Mouse (Mus musculus): Measurements from ENCODE around the gene Ak4. TPM values are rescaled to one million over a fixed set of nuclear protein-coding genes. Genes with fewer than 3 reads are reported as not detected.

Gene Ak4
- total RNA-seq, 1 experiment = 48.1 TPM

DNA sequence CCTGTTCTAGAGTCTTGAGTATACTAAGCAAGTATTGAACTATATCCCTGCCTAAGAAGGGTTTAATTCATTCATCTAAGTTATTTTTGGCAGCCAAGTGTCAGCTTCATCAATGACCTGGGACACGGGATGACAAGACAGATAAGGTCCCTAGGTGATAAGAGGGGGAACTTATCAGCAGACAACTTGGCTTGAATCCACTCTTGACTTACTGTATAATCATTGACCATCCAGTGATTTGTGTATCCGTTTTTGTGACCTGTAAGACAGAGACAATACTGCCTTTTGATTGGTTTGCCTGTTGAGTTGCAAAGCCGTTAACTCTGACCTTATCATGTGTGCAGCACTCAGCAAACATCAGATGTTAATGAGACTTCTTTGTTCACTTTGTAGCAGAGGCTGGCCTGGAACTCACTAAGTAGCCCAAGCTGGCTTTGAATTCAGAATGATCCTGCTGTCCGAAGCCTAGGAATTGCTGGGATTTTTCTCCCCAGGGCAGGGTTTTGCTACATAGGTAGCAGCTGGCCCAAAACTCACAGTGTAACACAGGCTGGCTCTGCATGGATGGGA, 19.0 kb upstream of the Ak4 start:
- no peaks in the 10 kb centered on the region for H3K9me3 ChIP-seq (ENCODE audit: control insufficient read depth, insufficient read depth, low read depth, low read length)
- no peaks in the 10 kb centered on the region for H3K4me1 ChIP-seq (ENCODE audit: control insufficient read depth in 2 of 2, insufficient read depth in 2 of 2, low read length in 2 of 2, poor library complexity in 1 of 2)
- in situ Hi-C loops (cut with MboI; ENCODE audit: low sequenced_read_pairs in 2 of 2, unreplicated experiment in 2 of 2) = no loop called here
- no peaks in the 10 kb centered on the region for H3K36me3 ChIP-seq (ENCODE audit: control insufficient read depth, insufficient read depth, low read length, poor library complexity, severe bottlenecking)
- no peak overlapping the region for H3K4me3 ChIP-seq (ENCODE audit: insufficient read depth in 1 of 2, low read depth in 1 of 2, low read length in 2 of 2, poor library complexity in 1 of 2, severe bottlenecking in 1 of 2)
- no peak overlapping the region for H3K27ac ChIP-seq (ENCODE audit: insufficient read depth, low read depth, low read length, poor library complexity, severe bottlenecking)
- H3K9ac ChIP-seq (ENCODE audit: insufficient read depth, low read depth, low read length, poor library complexity, severe bottlenecking) = no peak overlapping the region
- TF ChIP-seq ZC3H11A (IDR thresholded peaks at IDR 0.05; ENCODE audit: borderline replicate concordance, low read depth, low read length) (no peak), ZNF384 (IDR thresholded peaks at IDR 0.05; ENCODE audit: low read depth, low read length) (no peak), MAFK (IDR thresholded peaks at IDR 0.05; ENCODE audit: insufficient read depth, low read depth, low read length) (no peak), HCFC1 (IDR thresholded peaks at IDR 0.05; ENCODE audit: borderline replicate concordance, insufficient read depth, low read length) (no peak), CHD2 (IDR thresholded peaks at IDR 0.05; ENCODE audit: low read depth, low read length) (no peak)
- DNase-seq (ENCODE audit: low read depth, low spot score) = no peak

DNA sequence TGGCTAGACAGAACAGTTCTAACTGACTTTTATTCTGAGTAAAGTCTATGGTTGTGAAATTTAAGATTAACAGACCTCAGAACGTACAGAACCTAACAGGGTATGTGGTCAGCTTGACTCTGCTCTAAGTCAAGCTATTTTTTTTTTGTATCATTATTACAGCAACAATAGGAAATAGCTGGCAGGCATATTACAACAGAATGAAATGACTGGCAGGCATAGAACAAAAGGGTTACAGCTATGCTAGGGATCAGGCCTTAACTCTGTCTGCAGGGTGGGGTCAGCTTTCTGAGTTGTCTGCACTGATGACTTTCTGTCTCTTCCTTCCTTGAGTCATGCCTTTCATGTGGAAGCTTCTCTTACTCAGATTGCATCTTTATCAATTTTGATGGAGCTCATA, 17.1 kb upstream of the Ak4 start:
- no peaks in the 10 kb centered on the region for H3K9me3 ChIP-seq (ENCODE audit: control insufficient read depth, insufficient read depth, low read depth, low read length)
- no peak overlapping the region for H3K4me3 ChIP-seq (ENCODE audit: insufficient read depth in 1 of 2, low read depth in 1 of 2, low read length in 2 of 2, poor library complexity in 1 of 2, severe bottlenecking in 1 of 2)
- H3K27ac ChIP-seq (ENCODE audit: insufficient read depth, low read depth, low read length, poor library complexity, severe bottlenecking) = no peak overlapping the region
- H3K4me1 ChIP-seq (ENCODE audit: control insufficient read depth in 2 of 2, insufficient read depth in 2 of 2, low read length in 2 of 2, poor library complexity in 1 of 2) = no peaks in the 10 kb centered on the region
- no peak overlapping the region for H3K9ac ChIP-seq (ENCODE audit: insufficient read depth, low read depth, low read length, poor library complexity, severe bottlenecking)
- TF ChIP-seq CHD2 (IDR thresholded peaks at IDR 0.05; ENCODE audit: low read depth, low read length) = no peak
- no peak for TF ChIP-seq ZC3H11A (IDR thresholded peaks at IDR 0.05; ENCODE audit: borderline replicate concordance, low read depth, low read length)
- TF ChIP-seq ZNF384 (IDR thresholded peaks at IDR 0.05; ENCODE audit: low read depth, low read length) = no peak
- TF ChIP-seq HCFC1 (IDR thresholded peaks at IDR 0.05; ENCODE audit: borderline replicate concordance, insufficient read depth, low read length) = no peak
- TF ChIP-seq MAFK (IDR thresholded peaks at IDR 0.05; ENCODE audit: insufficient read depth, low read depth, low read length) = no peak
- in situ Hi-C loops (cut with MboI; ENCODE audit: low sequenced_read_pairs in 2 of 2, unreplicated experiment in 2 of 2) = no loop called here
- no peak for DNase-seq (ENCODE audit: low read depth, low spot score)
- H3K36me3 ChIP-seq (ENCODE audit: control insufficient read depth, insufficient read depth, low read length, poor library complexity, severe bottlenecking) = no peaks in the 10 kb centered on the region

DNA sequence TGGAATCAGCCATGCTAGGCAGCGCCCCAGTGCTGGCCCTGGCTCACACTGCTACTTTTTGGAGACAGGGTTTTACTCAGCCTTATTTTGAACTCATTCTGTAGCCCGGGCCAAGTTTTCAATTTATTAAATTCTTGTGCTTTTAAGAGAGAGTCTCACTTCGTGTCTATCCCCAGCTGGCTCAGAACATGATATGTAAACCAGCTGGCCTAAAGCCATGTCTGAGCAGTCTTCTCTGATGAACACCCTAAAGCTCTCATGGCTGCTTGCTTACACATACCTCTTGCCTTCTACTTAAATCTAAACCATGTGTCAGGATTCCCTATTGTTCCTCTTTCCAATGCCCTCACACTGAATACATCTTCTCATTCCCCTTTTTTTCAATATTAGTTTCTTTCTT, 14.2 kb upstream of the Ak4 start:
- Histone ChIP-seq H3K4me3 (ENCODE audit: insufficient read depth in 1 of 2, low read depth in 1 of 2, low read length in 2 of 2, poor library complexity in 1 of 2, severe bottlenecking in 1 of 2) (no peak overlapping the region), H3K9me3 (ENCODE audit: control insufficient read depth, insufficient read depth, low read depth, low read length) (no peaks in the 10 kb centered on the region), H3K27ac (ENCODE audit: insufficient read depth, low read depth, low read length, poor library complexity, severe bottlenecking) (no peak overlapping the region), H3K9ac (ENCODE audit: insufficient read depth, low read depth, low read length, poor library complexity, severe bottlenecking) (no peak overlapping the region), H3K4me1 (ENCODE audit: control insufficient read depth in 2 of 2, insufficient read depth in 2 of 2, low read length in 2 of 2, poor library complexity in 1 of 2) (no peaks in the 10 kb centered on the region), H3K36me3 (ENCODE audit: control insufficient read depth, insufficient read depth, low read length, poor library complexity, severe bottlenecking) (no peaks in the 10 kb centered on the region)
- TF ChIP-seq CHD2 (IDR thresholded peaks at IDR 0.05; ENCODE audit: low read depth, low read length) = no peak
- TF ChIP-seq ZNF384 (IDR thresholded peaks at IDR 0.05; ENCODE audit: low read depth, low read length) = no peak
- in situ Hi-C loops (cut with MboI; ENCODE audit: low sequenced_read_pairs in 2 of 2, unreplicated experiment in 2 of 2) = no loop called here
- no peak for DNase-seq (ENCODE audit: low read depth, low spot score)

DNA sequence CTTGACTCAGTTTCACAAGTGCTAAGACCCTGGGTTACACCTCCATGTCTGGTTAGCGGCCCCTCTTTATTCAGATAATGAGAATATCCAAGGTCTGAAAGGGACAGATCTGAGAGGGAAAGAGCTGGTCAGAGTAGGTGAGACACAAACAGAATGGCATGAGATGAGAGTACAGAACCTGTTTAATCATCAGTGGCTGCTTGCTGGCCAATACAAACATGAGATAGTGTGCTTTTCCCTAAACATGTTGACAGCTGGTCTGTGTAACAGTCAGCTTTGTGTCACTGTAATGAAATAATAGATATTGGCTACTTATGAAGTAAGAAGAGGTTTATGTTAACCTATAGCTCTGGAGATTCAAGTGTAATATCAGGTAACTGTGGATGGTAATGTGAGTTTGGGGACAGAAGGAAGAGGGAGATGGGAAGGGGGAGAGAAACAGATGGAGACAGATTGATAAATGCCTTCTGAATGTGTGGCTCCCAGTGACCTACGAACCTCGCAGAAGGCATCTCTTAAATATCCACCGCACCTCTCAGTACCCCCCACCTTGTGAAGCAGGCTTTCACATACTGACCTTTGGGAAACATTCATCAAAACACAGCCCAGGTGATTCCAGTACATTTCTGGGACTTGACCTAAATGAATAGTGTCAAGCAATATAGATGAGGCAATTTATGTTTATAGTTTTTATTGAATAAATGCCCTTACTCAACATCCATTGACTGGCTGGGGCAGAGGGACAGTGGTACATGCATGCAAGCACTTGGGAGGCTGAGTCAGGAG, 12.5 kb upstream of the Ak4 start:
- H3K9me3 ChIP-seq (ENCODE audit: control insufficient read depth, insufficient read depth, low read depth, low read length) = no peaks in the 10 kb centered on the region
- H3K9ac ChIP-seq (ENCODE audit: insufficient read depth, low read depth, low read length, poor library complexity, severe bottlenecking) = no peak overlapping the region
- no peak overlapping the region for H3K4me3 ChIP-seq (ENCODE audit: insufficient read depth in 1 of 2, low read depth in 1 of 2, low read length in 2 of 2, poor library complexity in 1 of 2, severe bottlenecking in 1 of 2)
- TF ChIP-seq HCFC1 (IDR thresholded peaks at IDR 0.05; ENCODE audit: borderline replicate concordance, insufficient read depth, low read length) (no peak), ZNF384 (IDR thresholded peaks at IDR 0.05; ENCODE audit: low read depth, low read length) (no peak), CHD2 (IDR thresholded peaks at IDR 0.05; ENCODE audit: low read depth, low read length) (no peak), MAFK (IDR thresholded peaks at IDR 0.05; ENCODE audit: insufficient read depth, low read depth, low read length) (no peak), ZC3H11A (IDR thresholded peaks at IDR 0.05; ENCODE audit: borderline replicate concordance, low read depth, low read length) (no peak)
- no peak overlapping the region for H3K27ac ChIP-seq (ENCODE audit: insufficient read depth, low read depth, low read length, poor library complexity, severe bottlenecking)
- H3K4me1 ChIP-seq (ENCODE audit: control insufficient read depth in 2 of 2, insufficient read depth in 2 of 2, low read length in 2 of 2, poor library complexity in 1 of 2) = no peaks in the 10 kb centered on the region
- no peaks in the 10 kb centered on the region for H3K36me3 ChIP-seq (ENCODE audit: control insufficient read depth, insufficient read depth, low read length, poor library complexity, severe bottlenecking)
- no peak for DNase-seq (ENCODE audit: low read depth, low spot score)
- in situ Hi-C loops (cut with MboI; ENCODE audit: low sequenced_read_pairs in 2 of 2, unreplicated experiment in 2 of 2) = no loop called here

Data from ES-E14 (cell line).